Mouse (Mus musculus): ENCODE results near the gene Slc39a8. TPM values are rescaled to one million over a fixed set of nuclear protein-coding genes. Genes with fewer than 3 reads are reported as not detected.
A peak's percentile ranks its signal among the peaks of the same experiment; 100 is the strongest.

Slc39a8 gene
- 10 to 100 TPM in 1 of 2 experiments, 1 to 10 TPM in 1; 9.3 to 11.0 TPM for total RNA-seq (2021)

- peak; percentile 42 to 89 for DNase-seq (ENCODE audit: extremely low spot score in 1 of 2, low spot score in 2 of 2)
- intact Hi-C loops (cut with DNase I), result no loop called here
Observed at GRCm38 (mm10) chr3:135825016-135825753, at the start of gene Slc39a8. Slc39a8 (plus strand) TSS chr3:135825279.

GRCm38 (mm10) chr3:135785065-135785464, 40.0 kb upstream of the Slc39a8 start:
- intact Hi-C loops (cut with DNase I), result no loop called here
- DNase-seq (ENCODE audit: extremely low spot score in 1 of 2, low spot score in 2 of 2), result no peak

- no peak for DNase-seq (ENCODE audit: extremely low spot score in 1 of 2, low spot score in 2 of 2)
- intact Hi-C loops (cut with DNase I), result no loop called here
Observed at GRCm38 (mm10) chr3:135796117-135796516, 29.0 kb upstream of the Slc39a8 start.

GRCm38 (mm10) chr3:135798241-135798640, 26.8 kb upstream of the Slc39a8 start:
- DNase-seq (ENCODE audit: extremely low spot score in 1 of 2, low spot score in 2 of 2), result no peak
- intact Hi-C loops (cut with DNase I), result no loop called here

GRCm38 (mm10) chr3:135798665-135799064, 26.4 kb upstream of the Slc39a8 start:
- intact Hi-C loops (cut with DNase I), result no loop called here
- DNase-seq (ENCODE audit: extremely low spot score in 1 of 2, low spot score in 2 of 2), result no peak

GRCm38 (mm10) chr3:135814665-135815064, 10.4 kb upstream of the Slc39a8 start:
- intact Hi-C loops (cut with DNase I), result no loop called here
- no peak for DNase-seq (ENCODE audit: extremely low spot score in 1 of 2, low spot score in 2 of 2)

- no peak for DNase-seq (ENCODE audit: extremely low spot score in 1 of 2, low spot score in 2 of 2)
- intact Hi-C loops (cut with DNase I), result no loop called here
Observed at GRCm38 (mm10) chr3:135815973-135816727, 8.9 kb upstream of the Slc39a8 start.

GRCm38 (mm10) chr3:135817124-135817523, 8.0 kb upstream of the Slc39a8 start:
- DNase-seq (ENCODE audit: extremely low spot score in 1 of 2, low spot score in 2 of 2), result no peak
- intact Hi-C loops (cut with DNase I), result no loop called here

- intact Hi-C loops (cut with DNase I), result no loop called here
- no peak for DNase-seq (ENCODE audit: extremely low spot score in 1 of 2, low spot score in 2 of 2)
Observed at GRCm38 (mm10) chr3:135824436-135824835, 643 bp upstream of the Slc39a8 start.

GRCm38 (mm10) chr3:135825754-135826683, 940 bp downstream of the Slc39a8 start:
- peak; percentile 20 to 75 for DNase-seq (ENCODE audit: extremely low spot score in 1 of 2, low spot score in 2 of 2)
- intact Hi-C loops (cut with DNase I), result no loop called here

- intact Hi-C loops (cut with DNase I), result no loop called here
- DNase-seq (ENCODE audit: extremely low spot score in 1 of 2, low spot score in 2 of 2), result no peak
Observed at GRCm38 (mm10) chr3:135826684-135827249, 1.7 kb downstream of the Slc39a8 start.

- no peak for DNase-seq (ENCODE audit: extremely low spot score in 1 of 2, low spot score in 2 of 2)
- intact Hi-C loops (cut with DNase I), result no loop called here
Observed at GRCm38 (mm10) chr3:135828000-135828399, 2.9 kb downstream of the Slc39a8 start.

GRCm38 (mm10) chr3:135832496-135832895, 7.4 kb downstream of the Slc39a8 start:
- DNase-seq (ENCODE audit: extremely low spot score in 1 of 2, low spot score in 2 of 2), result no peak
- intact Hi-C loops (cut with DNase I), result no loop called here

GRCm38 (mm10) chr3:135832907-135833306, 7.8 kb downstream of the Slc39a8 start:
- intact Hi-C loops (cut with DNase I), result no loop called here
- no peak for DNase-seq (ENCODE audit: extremely low spot score in 1 of 2, low spot score in 2 of 2)

- intact Hi-C loops (cut with DNase I), result no loop called here
- no peak for DNase-seq (ENCODE audit: extremely low spot score in 1 of 2, low spot score in 2 of 2)
Observed at GRCm38 (mm10) chr3:135834988-135835387, 9.9 kb downstream of the Slc39a8 start.

- intact Hi-C loops (cut with DNase I), result no loop called here
- DNase-seq (ENCODE audit: extremely low spot score in 1 of 2, low spot score in 2 of 2), result no peak
Observed at GRCm38 (mm10) chr3:135839535-135839934, 14.5 kb downstream of the Slc39a8 start.

- no peak for DNase-seq (ENCODE audit: extremely low spot score in 1 of 2, low spot score in 2 of 2)
- intact Hi-C loops (cut with DNase I), result no loop called here
Observed at GRCm38 (mm10) chr3:135840185-135840584, 15.1 kb downstream of the Slc39a8 start.

GRCm38 (mm10) chr3:135841716-135842511, 16.8 kb downstream of the Slc39a8 start:
- no peak for DNase-seq (ENCODE audit: extremely low spot score in 1 of 2, low spot score in 2 of 2)
- intact Hi-C loops (cut with DNase I), result no loop called here
